Mouse (Mus musculus) thymus, adult 18-20 months (tissue): ENCODE measurements around the gene Gm27021.
"Not testable (repeated sequence)": the region's sequence is repeated elsewhere in the genome, so short reads cannot be mapped to it uniquely, and the experiment has no call there.

ENCODE experiments used
- DNase-seq, 2 experiments: peaks; one replicate each; pipeline ENCODE4 v3.0.0; 2022; ENCODE audit warnings: mixed read lengths in 2 of 2

Gene Gm27021

DNA sequence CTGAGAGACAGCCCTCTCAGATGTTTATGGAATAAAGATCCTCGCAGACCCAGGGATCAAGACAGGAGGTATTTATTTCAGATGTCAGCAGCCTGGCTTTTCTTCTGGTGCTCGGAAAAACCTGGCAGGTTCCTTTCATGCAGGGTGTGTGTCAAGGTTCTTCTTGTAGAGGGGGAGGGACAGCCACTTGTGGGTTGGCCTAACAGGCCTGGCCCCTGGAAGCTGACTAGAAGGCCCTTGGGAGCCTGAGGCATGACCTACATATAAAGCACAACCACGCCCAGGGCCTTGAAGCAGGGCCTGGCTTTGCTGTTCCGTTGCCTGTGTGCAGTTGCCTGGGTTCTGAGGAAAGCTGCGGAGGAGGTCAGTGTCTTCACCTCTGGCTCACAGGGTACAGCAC is 17.2 kb upstream of the Gm27021 start:
- no peak for DNase-seq

DNA sequence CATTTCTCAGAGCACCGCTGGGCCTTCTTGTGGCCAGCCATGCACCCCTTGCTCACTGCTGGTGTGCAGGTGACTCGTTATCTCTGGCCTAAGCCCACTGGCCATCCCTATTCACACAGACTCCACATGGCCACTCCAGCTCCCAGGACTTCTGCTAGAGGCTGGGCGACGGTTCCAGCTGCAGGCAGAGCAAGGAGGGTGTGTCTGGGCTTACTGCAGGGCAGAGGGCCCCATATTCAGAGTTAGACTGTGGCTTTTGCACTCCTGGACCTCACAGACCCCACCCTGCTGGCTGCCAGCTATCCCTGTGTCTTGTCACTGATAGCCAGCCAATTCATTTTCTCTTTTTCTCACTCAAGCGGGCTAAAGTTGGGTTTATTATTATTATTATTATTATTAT is 16.2 kb upstream of the Gm27021 start:
- DNase-seq = no peak

DNA sequence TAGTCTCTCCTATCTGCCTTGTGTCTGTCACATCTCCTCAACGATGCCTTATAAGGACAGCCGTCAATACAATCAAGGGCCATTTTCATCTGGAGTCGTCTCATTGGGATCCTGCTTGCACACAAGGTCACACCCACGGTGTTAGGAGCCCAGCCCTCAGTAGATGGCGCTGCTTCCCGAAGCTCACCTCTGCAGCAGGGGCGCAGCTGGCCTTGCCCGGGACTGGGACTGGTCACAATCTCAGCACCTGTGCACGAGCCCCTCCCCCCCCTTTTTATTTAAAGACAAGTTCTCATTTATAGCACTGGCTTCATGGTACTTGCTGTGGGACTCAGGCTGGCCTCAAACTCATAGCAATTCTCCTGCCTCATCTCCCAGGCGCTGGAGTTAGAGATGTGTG is 15.7 kb upstream of the Gm27021 start:
- peak; percentile 60 for DNase-seq

DNA sequence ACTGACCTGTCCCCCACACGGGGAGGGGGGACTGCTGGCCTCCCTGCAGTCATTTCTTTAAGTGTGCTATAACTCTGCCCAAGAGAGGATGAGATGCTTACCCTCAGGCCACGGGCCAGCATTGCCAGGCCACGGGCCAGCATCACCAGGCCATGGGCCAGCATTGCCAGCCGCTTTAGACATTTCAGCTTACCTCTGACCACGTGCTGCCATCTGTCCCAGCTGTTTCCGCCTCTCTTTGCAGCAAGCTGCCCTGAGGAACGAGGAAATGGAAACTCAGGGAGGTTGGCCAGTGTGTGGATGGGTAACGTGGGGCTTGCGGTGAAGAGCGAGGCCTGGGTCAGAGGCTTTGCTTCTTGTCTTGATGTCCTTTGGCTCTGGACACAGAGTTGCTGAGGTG is 13.2 kb upstream of the Gm27021 start:
- DNase-seq = no peak

DNA sequence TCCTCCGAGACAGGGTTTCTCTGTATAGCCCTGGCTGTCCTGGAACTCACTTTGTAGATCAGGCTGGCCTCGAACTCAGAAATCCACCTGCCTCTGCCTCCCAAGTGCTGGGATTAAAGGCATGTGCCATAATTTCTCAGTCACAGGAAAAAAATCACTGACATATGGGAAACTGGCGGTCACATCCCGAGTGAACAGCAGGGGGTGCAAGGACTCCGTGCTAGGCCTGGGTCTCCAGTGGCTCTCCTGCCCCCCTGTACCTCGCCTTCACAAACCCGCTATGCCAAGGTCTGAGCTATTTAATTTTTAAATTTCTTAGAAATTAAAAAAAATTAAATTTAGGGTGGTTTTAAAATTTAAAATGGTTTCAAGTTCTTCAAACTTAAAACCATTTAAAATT is 12.5 kb upstream of the Gm27021 start:
- DNase-seq = not testable (repeated sequence)

DNA sequence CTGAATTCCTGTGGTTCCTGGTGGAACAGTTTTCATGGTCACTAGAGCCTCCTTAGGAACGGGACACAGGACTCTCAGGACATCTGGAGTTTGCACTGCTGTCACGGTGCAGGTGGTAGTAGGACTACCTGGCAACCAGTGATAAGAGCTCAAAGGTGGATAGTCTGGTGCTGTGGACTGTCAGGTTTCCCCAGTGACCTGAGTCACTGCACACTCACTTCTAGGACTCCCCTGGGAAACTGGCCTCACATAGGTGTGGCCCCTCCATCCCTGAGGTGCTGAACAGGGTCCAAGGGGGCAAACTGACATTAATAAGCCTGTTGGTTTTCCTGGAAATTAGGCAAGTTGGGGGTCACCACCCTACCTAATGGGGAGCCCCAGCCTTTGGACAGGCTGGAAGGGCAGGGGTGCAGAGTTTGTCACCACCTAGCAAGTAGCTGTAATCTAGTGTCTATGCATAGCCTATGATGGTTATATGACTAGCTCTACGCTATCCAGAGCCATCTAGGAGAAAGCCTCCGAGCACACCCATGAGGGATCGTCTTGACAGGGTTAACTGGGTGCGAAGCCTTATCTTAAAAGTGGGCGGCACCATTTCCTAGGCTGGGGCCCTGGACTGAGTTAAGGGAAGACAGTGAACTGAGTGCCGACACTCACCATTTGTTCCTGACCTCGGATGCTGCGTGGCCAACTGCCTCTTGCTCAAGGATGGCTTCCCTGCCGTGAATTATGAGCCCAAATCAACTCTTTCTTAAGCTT is 11.9 kb upstream of the Gm27021 start:
- no peak for DNase-seq

DNA sequence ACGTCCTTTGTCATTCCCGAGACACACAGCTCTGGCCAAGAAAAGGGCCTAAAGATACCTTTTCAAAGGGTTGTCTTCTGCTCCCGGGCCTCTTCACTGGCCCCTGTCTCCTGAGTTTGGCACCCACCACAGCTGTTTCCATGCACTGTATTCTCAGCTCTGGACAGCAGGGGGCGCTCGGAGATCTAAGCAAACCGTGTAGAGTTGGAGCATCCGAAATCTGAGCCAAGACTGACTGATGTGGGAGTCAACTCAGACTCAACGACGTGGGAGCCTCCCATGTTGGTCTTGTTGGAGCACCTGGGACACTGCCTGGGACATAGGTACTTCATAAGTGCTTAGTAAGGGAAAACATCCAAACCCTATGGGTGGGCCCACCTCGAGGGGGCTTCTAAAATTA is 10.6 kb upstream of the Gm27021 start:
- DNase-seq = peak; percentile 55 to 65

DNA sequence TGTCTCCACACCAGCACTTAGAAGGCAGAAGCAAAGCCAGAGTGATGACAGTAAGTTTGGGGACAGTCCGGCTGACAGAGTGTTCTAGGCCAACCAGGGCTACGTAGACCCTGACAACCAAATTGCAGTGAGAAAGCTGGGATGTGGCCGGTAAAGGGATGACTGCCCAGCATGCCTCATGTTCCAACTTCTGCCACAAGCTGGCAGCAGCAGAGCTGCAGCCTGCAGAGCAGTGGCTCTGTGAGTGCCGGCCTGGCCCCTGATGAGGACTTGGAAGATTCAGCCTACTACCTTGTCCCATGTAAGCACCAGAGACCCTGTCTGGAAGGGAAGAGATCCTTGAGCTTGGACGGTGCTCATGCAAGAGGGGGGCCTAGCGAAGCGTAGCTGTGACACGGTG is 7.8 kb upstream of the Gm27021 start:
- DNase-seq = no peak

DNA sequence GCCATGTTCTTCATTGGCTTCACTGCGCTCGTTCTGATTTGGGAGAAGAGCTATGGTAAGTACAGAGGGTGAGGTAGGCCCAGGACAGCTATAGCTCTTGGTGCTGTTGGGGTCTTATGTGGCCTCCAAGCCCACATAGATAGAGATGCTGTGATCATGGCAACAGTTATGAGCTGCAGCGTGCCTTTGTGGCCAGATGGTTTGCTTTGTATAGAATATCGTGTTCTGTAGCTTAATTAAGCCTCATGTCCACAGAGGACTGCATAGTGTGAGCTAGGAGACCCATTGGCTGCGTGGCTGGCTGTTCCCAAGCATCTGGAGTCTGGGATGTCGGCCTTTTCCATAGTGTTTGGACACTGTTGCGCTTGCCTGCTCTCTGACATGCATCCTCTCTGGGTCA is 5.4 kb upstream of the Gm27021 start:
- DNase-seq = no peak

DNA sequence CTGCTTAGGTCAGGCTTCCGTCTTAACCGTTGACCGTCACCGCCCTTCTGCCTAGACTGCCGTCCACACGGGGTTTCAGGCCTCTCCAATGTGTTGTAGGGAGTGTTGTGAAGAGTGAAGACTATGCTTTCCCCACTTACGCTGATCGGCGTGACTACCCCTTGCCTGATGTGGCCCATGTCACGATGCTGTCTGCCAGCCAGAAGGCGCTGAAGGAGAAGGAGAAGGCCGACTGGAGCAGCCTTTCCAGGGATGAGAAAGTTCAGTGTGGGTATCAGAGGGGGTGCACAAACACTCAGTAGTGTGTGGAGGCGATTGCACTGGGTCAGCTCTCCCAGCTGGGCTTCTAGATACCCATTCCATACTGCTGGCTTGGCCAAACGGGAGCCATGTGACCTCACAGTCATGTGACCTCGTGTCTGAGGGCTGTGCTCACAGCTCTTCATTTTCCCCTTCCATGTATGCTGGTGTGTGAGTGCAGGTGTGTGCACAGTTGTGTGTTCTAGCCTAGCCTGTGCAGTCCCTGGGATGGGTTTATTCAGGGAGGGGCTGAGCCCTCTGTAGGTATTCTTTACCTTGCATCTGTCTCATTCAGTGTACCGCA is 4.8 kb upstream of the Gm27021 start:
- DNase-seq = no peak

DNA sequence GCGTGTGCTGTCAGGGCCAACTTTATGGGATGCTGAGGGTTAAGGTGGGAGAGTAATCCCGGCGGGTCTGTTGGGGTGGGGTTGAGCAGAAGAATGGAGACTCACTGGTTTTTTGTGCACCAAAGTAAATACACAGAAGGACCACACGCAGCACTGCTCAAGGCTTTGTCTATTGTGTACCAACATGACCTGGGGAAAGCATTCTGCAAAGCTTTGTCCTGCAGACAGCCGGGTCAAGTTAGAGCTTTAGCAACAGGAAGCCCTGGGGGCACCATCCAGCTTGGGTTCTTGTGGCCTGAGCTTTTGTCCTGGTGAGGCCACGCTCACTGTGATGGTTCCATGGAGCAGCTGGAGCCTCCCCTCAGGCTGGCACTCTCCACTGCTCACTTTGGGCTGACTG is 3.9 kb upstream of the Gm27021 start:
- DNase-seq = no peak

DNA sequence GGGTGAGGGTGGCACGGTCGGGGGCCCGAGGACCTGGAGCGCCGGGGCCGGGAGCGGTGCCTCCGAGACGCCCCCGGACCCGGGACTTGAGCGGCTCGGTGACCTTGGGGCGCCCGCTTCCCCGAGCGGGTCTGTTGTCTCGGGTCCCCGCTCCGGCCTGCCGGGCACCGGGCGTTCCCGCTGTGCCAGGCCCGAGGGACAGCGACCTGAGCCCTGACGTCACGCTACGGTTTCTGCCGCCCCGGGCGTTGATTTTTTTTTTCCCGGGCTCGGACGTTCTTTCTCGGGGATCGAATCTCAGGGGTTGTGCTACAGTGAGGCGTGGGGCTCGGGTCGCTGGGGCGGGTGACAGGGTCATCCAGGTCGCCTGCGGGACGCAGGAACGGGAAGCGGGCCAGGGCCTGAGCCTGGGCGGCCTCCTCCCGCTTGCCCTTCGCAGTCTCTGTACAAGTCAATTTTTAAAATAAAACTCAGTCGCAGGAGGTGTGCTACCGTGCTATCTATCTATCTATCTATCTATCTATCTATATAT is 561 bp upstream of the Gm27021 start, which contains the start of gene Emc8:
Gene Emc8 (minus strand): TSS at position 200 of the 532 bp plus-strand sequence.
- peak in 1 of 2 experiments; percentile 31 for DNase-seq

DNA sequence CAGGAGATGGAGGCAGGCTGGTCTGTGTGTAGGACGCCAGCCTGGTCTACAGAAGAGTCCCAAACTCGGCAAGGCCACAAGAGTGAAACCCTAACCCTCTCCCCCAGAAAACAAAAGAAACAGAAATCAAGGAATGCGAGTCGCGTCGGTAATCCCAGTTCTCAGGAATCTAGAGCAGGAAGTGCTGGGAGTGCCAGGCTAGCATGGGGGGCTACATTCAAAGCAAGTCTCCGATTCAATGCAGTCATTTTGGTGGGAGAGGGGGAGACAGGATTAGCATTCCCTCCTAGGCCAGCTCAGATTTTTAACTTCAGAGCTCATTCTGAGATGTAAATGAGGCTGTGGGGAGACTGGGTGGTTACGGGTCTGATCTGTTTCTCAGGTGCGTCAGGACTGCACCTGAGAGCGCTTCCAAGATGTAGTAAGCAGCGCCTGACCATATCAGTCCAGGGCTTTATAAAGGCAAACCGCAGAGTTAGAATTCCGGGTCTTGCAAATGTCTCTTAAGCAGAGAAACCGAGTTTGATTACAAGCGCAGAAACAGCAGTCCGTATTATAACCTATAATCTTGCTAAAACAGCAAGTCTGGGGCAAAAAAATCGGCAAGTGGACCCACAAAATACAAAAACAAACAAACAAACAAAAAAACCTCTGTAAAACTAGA is 940 bp downstream of the Gm27021 start:
- DNase-seq = no peak

DNA sequence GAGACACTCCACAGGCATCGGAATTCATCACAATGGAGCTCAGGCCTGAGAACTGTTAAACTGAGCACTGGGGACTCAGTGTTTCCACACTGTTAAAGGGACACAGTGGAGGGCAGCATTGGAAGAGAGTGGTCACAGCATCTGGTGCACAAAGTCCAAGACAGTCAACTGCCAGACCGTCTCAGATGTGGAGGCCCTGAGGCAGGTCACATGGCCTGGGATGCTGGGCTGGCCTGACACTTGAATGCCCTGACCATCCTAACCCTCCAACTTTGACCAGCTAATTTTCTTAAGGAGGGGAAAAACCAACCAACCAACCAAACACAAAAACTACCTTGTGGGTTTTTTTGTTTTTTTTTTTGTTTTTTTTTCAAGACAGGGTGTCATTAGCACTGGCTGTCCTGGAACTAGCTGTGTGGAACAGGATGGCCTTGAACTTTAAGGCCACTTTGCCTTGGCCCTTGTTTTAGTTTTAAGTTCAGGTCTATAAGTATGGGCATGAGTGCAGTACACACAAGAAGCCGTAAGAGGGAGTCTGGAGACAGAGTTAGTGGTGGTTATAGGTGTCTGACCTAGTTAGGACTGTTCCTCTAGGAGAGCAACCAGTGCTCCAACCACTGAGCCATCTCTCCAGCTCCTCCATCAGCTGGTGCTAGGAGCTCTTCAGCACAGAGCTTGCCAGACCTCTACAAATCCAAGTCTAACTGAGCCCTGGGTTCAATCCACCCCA is 2.0 kb downstream of the Gm27021 start:
- no peak for DNase-seq

DNA sequence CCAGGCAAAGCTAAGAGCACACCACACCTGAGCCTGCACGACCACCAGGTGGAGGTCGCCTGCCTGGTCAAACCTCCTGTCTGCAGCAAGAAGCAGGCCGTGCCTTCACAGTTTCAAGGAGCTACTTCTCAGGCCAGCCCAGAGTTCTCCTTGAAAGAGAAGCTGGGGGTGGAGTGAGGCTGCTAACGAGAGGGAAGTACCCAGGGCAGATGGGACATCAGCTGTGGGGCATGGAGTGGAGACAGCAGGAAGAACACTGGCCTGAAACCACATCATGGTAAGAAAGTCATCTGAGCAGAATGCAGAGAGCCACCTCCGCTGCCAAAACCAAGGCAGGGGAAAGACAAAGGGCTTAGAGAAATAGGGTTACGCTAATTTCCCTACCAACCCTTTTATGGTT is 3.3 kb downstream of the Gm27021 start:
- DNase-seq = no peak

DNA sequence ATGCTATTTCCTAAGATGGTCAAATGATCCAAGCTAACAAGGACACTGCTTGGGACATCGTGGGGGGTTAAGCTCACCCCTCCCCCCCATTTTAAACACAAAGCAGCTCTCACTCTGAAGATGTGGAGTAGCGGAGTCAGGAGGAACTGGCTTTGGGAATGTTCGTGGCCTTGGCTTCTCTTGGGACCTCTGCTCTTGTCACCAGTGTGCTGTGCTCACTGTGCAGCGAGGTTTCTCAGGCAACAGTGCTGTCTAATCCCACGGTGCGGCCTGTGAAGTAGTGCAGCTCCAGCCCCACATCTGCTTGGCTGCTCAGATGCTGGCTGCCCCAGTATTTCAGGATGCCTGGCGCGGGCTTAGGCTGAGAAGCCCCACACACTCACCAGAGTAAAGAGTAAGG is 10.5 kb downstream of the Gm27021 start:
- no peak for DNase-seq

DNA sequence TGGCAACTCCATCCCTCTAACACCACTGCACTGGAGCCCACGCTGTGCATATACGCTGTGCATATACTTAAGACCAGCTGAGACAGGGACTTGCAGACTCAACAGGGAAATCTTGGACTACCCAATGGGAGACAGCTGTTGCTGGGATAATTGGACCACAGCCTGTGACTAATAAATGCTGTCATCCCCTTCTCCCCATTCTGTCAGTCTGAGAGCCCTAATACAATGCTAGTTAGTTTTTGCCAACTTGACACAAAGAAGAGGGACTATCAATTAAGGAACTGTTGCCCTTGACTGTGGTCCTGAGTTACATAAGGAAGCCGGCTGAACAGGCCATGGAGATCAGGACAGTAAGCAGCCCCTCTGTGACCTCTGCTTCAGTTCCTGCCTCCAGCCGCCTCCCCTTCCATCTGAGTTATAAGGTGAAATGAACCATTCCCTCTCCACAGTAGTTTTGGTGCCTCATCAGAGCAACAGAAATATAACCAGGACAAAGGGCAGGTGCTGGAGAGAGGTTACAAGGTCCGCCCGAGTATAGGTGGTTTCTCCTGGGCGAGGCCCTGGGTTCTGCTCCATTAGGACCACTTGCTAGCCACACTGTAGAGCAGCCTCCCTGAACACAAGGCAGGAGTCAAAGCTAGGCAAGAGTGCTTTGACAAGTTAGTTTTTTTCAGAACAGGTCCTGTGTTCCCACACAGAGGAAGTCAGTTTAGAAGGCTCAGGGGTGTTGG is 11.4 kb downstream of the Gm27021 start:
- no peak for DNase-seq

DNA sequence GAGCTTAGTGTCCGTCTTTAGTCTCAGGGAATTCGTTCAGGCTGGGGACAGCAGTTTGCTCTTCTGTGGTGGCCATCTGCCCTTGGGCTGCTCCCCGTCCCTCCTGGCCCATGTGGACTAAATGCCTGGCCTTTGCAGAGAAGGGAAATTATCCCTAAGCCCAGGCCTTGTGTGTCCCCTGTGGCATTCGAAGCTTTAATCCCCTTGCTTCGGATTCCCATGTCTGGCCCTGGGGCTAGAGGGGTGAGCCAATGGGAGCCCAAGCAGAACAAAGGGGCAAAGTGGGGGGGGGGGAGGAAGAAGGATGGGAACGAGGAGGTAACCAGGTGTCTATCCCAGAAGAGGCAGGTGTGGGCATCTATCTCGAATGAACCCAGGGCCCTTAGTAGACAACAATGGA is 20.3 kb downstream of the Gm27021 start, which contains the start of gene 1190005I06Rik:
Gene 1190005I06Rik (minus strand): TSS at position 101 of the 400 bp plus-strand sequence.
- DNase-seq = no peak

DNA sequence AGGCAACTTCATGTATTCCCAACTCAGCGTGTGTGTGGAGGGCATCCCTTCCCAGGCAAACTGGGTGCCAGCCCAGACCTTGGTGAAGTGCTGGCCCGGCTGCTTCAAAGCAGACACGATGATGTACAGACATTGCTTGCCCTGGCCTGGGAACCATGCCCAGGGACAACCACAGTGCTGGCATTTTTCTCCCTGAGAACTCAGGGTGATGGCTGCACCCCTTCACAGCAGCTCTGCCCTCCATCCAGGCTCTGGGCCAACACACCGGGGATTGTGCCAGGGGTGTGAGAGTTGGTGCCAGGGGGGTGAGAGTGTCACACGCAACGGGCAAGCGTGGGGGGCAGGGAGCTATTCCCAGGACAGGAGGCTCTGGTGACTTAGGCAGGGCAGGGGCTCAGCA is 23.2 kb downstream of the Gm27021 start:
- DNase-seq = no peak

DNA sequence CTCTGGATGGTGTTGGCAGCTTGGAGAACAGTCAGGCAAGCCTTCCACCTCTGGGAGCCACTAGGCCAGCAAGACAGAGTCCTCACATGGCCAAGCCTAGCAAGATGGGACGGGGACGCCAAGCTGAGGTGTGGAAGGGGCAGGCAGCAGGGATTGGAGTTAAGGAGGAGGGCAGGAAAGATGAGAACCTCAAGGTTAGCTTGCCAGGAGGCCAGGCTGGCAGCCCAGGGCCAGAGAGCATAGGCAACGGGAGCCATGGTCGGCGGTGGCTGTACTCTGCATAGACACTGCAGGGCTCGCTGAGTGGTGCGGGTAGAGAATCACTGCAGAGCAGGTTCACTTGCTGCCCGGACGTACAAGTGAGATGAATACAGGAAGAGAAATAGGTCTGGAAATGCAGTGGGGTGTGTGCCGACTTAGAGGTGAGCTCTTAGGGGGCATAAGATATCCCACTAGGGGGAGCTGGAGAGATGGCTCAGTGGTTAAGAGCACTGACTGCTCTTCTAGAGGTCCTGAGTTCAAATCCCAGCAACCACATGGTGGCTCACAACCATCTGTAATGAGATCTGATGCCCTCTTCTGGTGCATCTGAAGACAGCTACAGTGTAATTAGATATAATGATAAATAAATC is 25.7 kb downstream of the Gm27021 start:
- no peak for DNase-seq

DNA sequence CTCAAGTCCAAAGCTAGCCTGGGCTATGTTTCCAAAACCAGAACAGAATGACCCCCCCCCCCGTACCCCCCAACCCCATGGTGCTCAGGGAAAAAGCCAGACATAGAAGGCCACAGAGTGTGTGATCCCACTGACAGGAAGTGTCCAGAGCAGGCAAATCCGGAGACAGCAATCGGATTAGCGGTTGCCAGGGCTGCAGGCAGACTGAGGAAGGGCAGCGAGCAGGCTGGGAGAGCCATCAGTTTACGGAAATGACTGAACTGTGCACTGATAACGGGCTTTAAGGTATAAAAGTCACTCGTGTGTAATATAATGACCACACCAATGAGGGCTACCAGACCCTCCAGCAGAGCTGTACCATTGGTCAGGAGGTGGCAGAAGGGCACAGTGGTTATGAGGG is 26.6 kb downstream of the Gm27021 start:
- DNase-seq = no peak

DNA sequence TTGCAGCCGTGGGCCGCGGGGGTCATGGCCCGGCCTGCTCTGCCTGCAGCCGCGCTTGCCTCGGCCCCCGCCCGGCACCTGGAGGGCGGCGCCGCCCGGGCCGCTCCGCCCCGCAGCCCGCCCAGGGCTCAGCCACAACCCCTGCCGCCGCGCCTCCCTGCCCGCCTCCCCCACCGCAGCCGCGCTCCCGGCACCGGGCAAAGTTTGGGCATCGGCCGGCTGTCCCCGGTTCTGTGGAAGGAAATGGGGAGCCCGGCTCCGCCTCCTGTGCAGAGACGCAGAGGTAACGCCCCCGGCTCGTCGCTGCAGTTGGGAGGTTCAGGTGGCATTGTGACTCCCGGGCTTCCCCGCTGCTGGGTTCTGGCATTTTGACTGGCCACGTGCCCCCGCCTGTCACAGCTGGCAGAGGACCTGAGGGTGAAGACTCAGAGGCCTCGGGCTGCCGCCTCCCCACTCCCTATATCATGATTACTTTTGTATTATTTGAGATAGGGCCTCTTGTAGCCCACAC is 33.5 kb downstream of the Gm27021 start:
- DNase-seq = peak; percentile 58 to 67
